Mouse (Mus musculus) midbrain, embryonic 11.5 days (tissue): ENCODE data around the gene Adss. TPM values are rescaled to one million over a fixed set of nuclear protein-coding genes. Genes with fewer than 3 reads are reported as not detected.

Experiments used
- ATAC-seq: fragments of 200-750 bp; cut with Nextera tagmentation; 2 replicates; pipeline ENCODE4 v1.8.0; 2017; ENCODE audit warnings: moderate TSS enrichment, moderate library complexity; ENCODE audit not compliant: low FRiP score
- DNase-seq: peaks from one replicate; pipeline ENCODE4 v3.0.0; 2015; ENCODE audit warnings: low spot score; ENCODE audit errors: missing footprints
- H3K27ac ChIP-seq: fragments of 300-500 bp; sonication (generic); 2 replicates; pipeline ENCODE4 v1.5.1; 2014; ENCODE audit warnings: low read depth, low read length
- H3K27me3 ChIP-seq: fragments of 300-500 bp; sonication (generic); 2 replicates; pipeline ENCODE4 v1.6.1; 2014; ENCODE audit warnings: mild to moderate bottlenecking, low read length, moderate library complexity, mixed read lengths; ENCODE audit not compliant: control insufficient read depth, insufficient read depth
- H3K36me3 ChIP-seq: fragments of 300-500 bp; sonication (generic); 2 replicates; pipeline ENCODE4 v1.6.1; 2014; ENCODE audit warnings: mild to moderate bottlenecking, low read length, moderate library complexity, mixed read lengths; ENCODE audit not compliant: control insufficient read depth, insufficient read depth
- H3K4me1 ChIP-seq: fragments of 300-500 bp; sonication (generic); 2 replicates; pipeline ENCODE4 v1.6.1; 2014; ENCODE audit warnings: low read length; ENCODE audit not compliant: control insufficient read depth, insufficient read depth
- H3K4me2 ChIP-seq: fragments of 300-500 bp; sonication (generic); 2 replicates; pipeline ENCODE4 v1.6.1; 2014; ENCODE audit warnings: mild to moderate bottlenecking, moderate library complexity
- H3K4me3 ChIP-seq: fragments of 300-500 bp; sonication (generic); 2 replicates; pipeline ENCODE4 v1.5.1; 2014; ENCODE audit warnings: low read depth, low read length
- H3K9ac ChIP-seq: fragments of 300-500 bp; sonication (generic); 2 replicates; pipeline ENCODE4 v1.6.1; 2014; ENCODE audit warnings: low read length
- H3K9me3 ChIP-seq: fragments of 300-500 bp; sonication (generic); 2 replicates; pipeline ENCODE4 v1.6.1; 2016; ENCODE audit warnings: low read length; ENCODE audit not compliant: control insufficient read depth
- WGBS: fragments of 180-500 bp; shearing (Covaris S2); extraction: QIAGEN DNeasy Blood & Tissue Kit; methylation state at CpG from one replicate; pipeline ENCODE4 v1.1.7; 2014; 5-methylcytosine and 5-hydroxymethylcytosine counted together
- polyA plus RNA-seq: library from polyadenylated mRNA; unstranded; fragments of >200 nt; fragmentation: Nextera tagmentation; extraction: Ambion mirVana; gene quantifications from 2 replicates; pipeline ENCODE4 v1.2.1, GENCODE M21; 2014

Gene Adss
- polyA plus RNA-seq, 1 experiment from 2014 or later, result 62.4 TPM

DNA sequence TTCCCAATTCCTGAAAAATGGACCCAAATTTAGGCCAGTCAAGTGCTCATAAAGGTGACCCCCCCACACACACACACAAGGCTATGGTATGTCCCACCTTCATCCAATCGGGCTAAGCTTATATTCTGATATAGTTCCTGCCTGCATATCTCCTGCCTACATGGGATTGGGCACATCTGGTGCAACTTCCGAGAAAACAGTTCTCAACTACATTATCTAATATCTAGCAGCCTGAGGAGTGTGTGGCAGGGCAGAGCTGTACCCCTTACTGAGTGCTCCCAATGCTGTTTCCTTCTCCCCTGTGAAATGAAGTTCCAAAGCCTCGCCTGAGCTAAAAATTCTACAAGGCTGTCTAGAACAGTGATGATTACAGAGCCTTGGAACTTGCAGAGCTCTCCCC is 79.9 kb downstream of the Adss start:
- H3K4me2 ChIP-seq, result no peak overlapping the region
- no peak overlapping the region for H3K27ac ChIP-seq
- no peaks in the 10 kb centered on the region for H3K9me3 ChIP-seq
- H3K9ac ChIP-seq, result no peak overlapping the region
- 91% methylated on average over 3 of the region's 3 CpGs for WGBS
- ATAC-seq (no peak), DNase-seq (no peak)
- H3K27me3 ChIP-seq, result no peaks in the 10 kb centered on the region
- no peaks in the 10 kb centered on the region for H3K4me1 ChIP-seq
- H3K36me3 ChIP-seq, result no peaks in the 10 kb centered on the region
- no peak overlapping the region for H3K4me3 ChIP-seq

DNA sequence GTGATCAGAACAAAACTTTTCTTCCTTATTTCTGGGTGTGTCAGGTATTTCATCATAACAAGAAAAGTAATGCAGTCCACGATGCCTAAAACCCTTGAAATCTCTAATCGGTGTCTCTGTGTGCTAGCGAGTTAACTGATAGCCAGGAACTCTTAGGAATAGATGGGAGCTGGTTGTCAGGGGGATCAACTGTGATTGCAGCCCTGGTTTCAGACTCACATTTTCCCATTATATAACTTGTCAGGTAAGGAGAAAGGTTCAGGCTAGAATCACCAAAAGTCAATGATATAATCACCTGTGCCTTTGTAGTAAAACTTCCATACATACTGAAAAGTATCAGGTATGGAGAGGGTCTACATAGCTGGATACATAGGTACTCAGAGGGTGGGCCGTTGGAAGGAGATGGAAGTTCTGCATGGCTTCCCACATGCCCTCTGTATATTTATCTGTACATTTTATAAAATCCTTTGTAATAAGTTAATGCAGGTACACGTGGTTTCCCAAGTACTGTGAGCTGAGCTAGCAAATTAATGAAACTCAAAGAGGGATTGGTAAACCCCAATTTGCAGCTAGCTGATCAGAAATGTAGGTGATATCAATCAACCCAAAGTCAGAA is 81.8 kb downstream of the Adss start:
- no peak overlapping the region for H3K27ac ChIP-seq
- peaks cover 4% of the 10 kb centered on the region for H3K9me3 ChIP-seq
- H3K4me1 ChIP-seq, result no peaks in the 10 kb centered on the region
- DNase-seq (no peak), ATAC-seq (no peak)
- no peak overlapping the region for H3K9ac ChIP-seq
- WGBS, result 93% methylated on average over 5 of the region's 5 CpGs
- H3K27me3 ChIP-seq, result no peaks in the 10 kb centered on the region
- no peak overlapping the region for H3K4me3 ChIP-seq
- H3K4me2 ChIP-seq, result no peak overlapping the region
- H3K36me3 ChIP-seq, result no peaks in the 10 kb centered on the region

DNA sequence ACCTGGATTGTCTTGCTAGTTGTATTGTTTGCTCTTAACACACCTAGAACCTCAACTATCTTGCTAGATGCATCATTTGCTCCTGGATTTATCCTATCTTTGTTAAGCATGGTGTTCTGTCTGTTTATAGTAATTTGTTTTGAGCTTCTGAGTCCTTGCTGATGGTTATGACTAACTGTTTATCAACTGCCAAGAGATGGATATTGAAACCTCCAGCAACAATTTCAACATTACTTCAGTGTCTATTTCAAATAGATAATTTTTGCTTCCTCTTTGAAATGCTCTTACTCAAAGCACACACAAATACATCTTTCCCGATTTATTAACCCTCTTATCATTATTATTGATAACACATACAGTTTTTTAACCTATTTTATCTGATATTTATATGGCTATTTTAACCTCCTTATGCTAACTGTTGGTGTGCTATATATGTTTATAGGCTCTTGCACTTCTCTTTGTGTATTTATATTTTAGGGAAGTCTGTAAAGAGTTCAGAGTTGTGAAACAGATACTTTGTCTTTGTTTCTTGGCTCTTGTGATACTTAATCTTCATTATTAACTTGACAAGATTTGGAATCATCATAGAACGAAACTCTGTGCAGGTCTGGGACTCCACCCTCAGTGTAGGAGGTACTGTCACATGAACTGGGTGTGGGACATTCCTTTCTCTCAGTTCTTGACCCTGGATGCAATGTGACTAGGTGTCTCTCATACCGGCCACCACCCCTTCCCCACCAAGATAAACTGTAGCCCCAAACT is 82.5 kb downstream of the Adss start:
- no peak overlapping the region for H3K27ac ChIP-seq
- no peak for DNase-seq
- WGBS, result 86% methylated on average over 3 of the region's 3 CpGs
- no peaks in the 10 kb centered on the region for H3K36me3 ChIP-seq
- no peaks in the 10 kb centered on the region for H3K27me3 ChIP-seq
- H3K4me2 ChIP-seq, result no peak overlapping the region
- H3K4me3 ChIP-seq, result no peak overlapping the region
- no peaks in the 10 kb centered on the region for H3K4me1 ChIP-seq
- H3K9me3 ChIP-seq, result peaks cover 4% of the 10 kb centered on the region
- no peak for ATAC-seq
- no peak overlapping the region for H3K9ac ChIP-seq

Other genes starting within 250 kb of the Adss start
- gene 1700016C15Rik, start 66.7 kb downstream of the Adss start, polyA plus RNA-seq, result not detected in 2 replicates
- 0.08 and 0.10 TPM in 2 replicates for gene Catspere2, start 186.9 kb upstream of the Adss start, polyA plus RNA-seq